Mouse (Mus musculus): Measurements from ENCODE around the gene Clec16a. TPM values are rescaled to one million over a fixed set of nuclear protein-coding genes. Genes with fewer than 3 reads are reported as not detected.

Gene Clec16a
- polyA plus RNA-seq, 1 experiment from 2014 or later: 68.7 TPM

GRCm38 (mm10) chr16:10735781-10736180 lies 190.6 kb downstream of the Clec16a start:
- WGBS: 79% methylated on average over 2 of the region's 2 CpGs
- no peaks in the 10 kb centered on the region for H3K4me1 ChIP-seq (replicated peaks; ENCODE audit: control insufficient read depth, insufficient read depth, low read length)
- H3K9ac ChIP-seq: no peak overlapping the region
- H3K36me3 ChIP-seq (replicated peaks; ENCODE audit: control insufficient read depth, insufficient read depth): 0 out of 2 replicates have a peak, but pooled peaks cover 6% of the 10 kb centered on the region
- H3K27me3 ChIP-seq (ENCODE audit: control insufficient read depth, insufficient read depth, low read length): no peaks in the 10 kb centered on the region
- H3K4me2 ChIP-seq (replicated peaks): no peak overlapping the region
- H3K9me3 ChIP-seq (ENCODE audit: control insufficient read depth, low read length): no peaks in the 10 kb centered on the region
- DNase-seq (ENCODE audit: low spot score) (no peak), ATAC-seq (ENCODE audit: low FRiP score) (no peak)
- no peak overlapping the region for H3K27ac ChIP-seq
- H3K4me3 ChIP-seq (replicated peaks; ENCODE audit: low read length): no peak overlapping the region

- Histone ChIP-seq H3K36me3 (replicated peaks; ENCODE audit: control insufficient read depth, insufficient read depth) (0 out of 2 replicates have a peak, but pooled peaks cover 6% of the 10 kb centered on the region), H3K4me2 (replicated peaks) (no peak overlapping the region), H3K4me1 (replicated peaks; ENCODE audit: control insufficient read depth, insufficient read depth, low read length) (no peaks in the 10 kb centered on the region), H3K4me3 (replicated peaks; ENCODE audit: low read length) (no peak overlapping the region), H3K27ac (no peak overlapping the region), H3K9me3 (ENCODE audit: control insufficient read depth, low read length) (no peaks in the 10 kb centered on the region), H3K9ac (no peak overlapping the region), H3K27me3 (ENCODE audit: control insufficient read depth, insufficient read depth, low read length) (no peaks in the 10 kb centered on the region)
- no peak for DNase-seq (ENCODE audit: low spot score)
- no peak for ATAC-seq (ENCODE audit: low FRiP score)
- 72% methylated on average over 10 of the region's 10 CpGs for WGBS
Measured at GRCm38 (mm10) chr16:10736364-10736763, 191.2 kb downstream of the Clec16a start.

- Histone ChIP-seq H3K9ac (no peak overlapping the region), H3K36me3 (replicated peaks; ENCODE audit: control insufficient read depth, insufficient read depth) (no peaks in the 10 kb centered on the region), H3K9me3 (ENCODE audit: control insufficient read depth, low read length) (no peaks in the 10 kb centered on the region), H3K27me3 (ENCODE audit: control insufficient read depth, insufficient read depth, low read length) (no peaks in the 10 kb centered on the region), H3K27ac (no peak overlapping the region; the same call in 1 of the 2 replicates), H3K4me3 (replicated peaks; ENCODE audit: low read length) (no peak overlapping the region), H3K4me1 (replicated peaks; ENCODE audit: control insufficient read depth, insufficient read depth, low read length) (no peaks in the 10 kb centered on the region), H3K4me2 (replicated peaks) (no peak overlapping the region)
- DNase-seq (ENCODE audit: low spot score): no peak
- ATAC-seq (ENCODE audit: low FRiP score): no peak
- 60% methylated on average over 2 of the region's 2 CpGs for WGBS
Measured at GRCm38 (mm10) chr16:10737571-10737970, 192.4 kb downstream of the Clec16a start.

- ATAC-seq (ENCODE audit: low FRiP score) (no peak), DNase-seq (ENCODE audit: low spot score) (no peak)
- H3K27ac ChIP-seq: no peak overlapping the region
- 86% methylated on average over 3 of the region's 3 CpGs for WGBS
- H3K9ac ChIP-seq: no peak overlapping the region
- H3K27me3 ChIP-seq (ENCODE audit: control insufficient read depth, insufficient read depth, low read length): no peaks in the 10 kb centered on the region
- no peaks in the 10 kb centered on the region for H3K4me1 ChIP-seq (replicated peaks; ENCODE audit: control insufficient read depth, insufficient read depth, low read length)
- H3K36me3 ChIP-seq (replicated peaks; ENCODE audit: control insufficient read depth, insufficient read depth): no peaks in the 10 kb centered on the region
- no peaks in the 10 kb centered on the region for H3K9me3 ChIP-seq (ENCODE audit: control insufficient read depth, low read length)
- H3K4me2 ChIP-seq (replicated peaks): no peak overlapping the region
- H3K4me3 ChIP-seq (replicated peaks; ENCODE audit: low read length): no peak overlapping the region
Measured at GRCm38 (mm10) chr16:10738866-10739265, 193.7 kb downstream of the Clec16a start.

- no peak for DNase-seq (ENCODE audit: low spot score)
- H3K4me1 ChIP-seq (replicated peaks; ENCODE audit: control insufficient read depth, insufficient read depth, low read length): no peaks in the 10 kb centered on the region
- H3K4me3 ChIP-seq (replicated peaks; ENCODE audit: low read length): no peak overlapping the region
- no peak overlapping the region for H3K9ac ChIP-seq
- H3K27me3 ChIP-seq (ENCODE audit: control insufficient read depth, insufficient read depth, low read length): no peaks in the 10 kb centered on the region
- no peak for ATAC-seq (ENCODE audit: low FRiP score)
- WGBS: 73% methylated on average over 9 of the region's 9 CpGs
- H3K9me3 ChIP-seq (ENCODE audit: control insufficient read depth, low read length): no peaks in the 10 kb centered on the region
- no peak overlapping the region for H3K27ac ChIP-seq
- H3K36me3 ChIP-seq (replicated peaks; ENCODE audit: control insufficient read depth, insufficient read depth): no peaks in the 10 kb centered on the region
- no peak overlapping the region for H3K4me2 ChIP-seq (replicated peaks)
Measured at GRCm38 (mm10) chr16:10739854-10740398, 194.8 kb downstream of the Clec16a start.

- no peaks in the 10 kb centered on the region for H3K4me1 ChIP-seq (replicated peaks; ENCODE audit: control insufficient read depth, insufficient read depth, low read length)
- H3K9ac ChIP-seq: no peak overlapping the region
- no peak overlapping the region for H3K4me3 ChIP-seq (replicated peaks; ENCODE audit: low read length)
- H3K9me3 ChIP-seq (ENCODE audit: control insufficient read depth, low read length): no peaks in the 10 kb centered on the region
- no peaks in the 10 kb centered on the region for H3K36me3 ChIP-seq (replicated peaks; ENCODE audit: control insufficient read depth, insufficient read depth)
- no peak overlapping the region for H3K4me2 ChIP-seq (replicated peaks)
- 96% methylated on average over 2 of the region's 2 CpGs for WGBS
- H3K27me3 ChIP-seq (ENCODE audit: control insufficient read depth, insufficient read depth, low read length): no peaks in the 10 kb centered on the region
- DNase-seq (ENCODE audit: low spot score) (no peak), ATAC-seq (ENCODE audit: low FRiP score) (no peak)
- H3K27ac ChIP-seq: no peak overlapping the region
Measured at GRCm38 (mm10) chr16:10741082-10741481, 195.9 kb downstream of the Clec16a start.

- H3K4me1 ChIP-seq (replicated peaks; ENCODE audit: control insufficient read depth, insufficient read depth, low read length): 0 out of 2 replicates have a peak, but pooled peaks cover 4% of the 10 kb centered on the region
- ATAC-seq (ENCODE audit: low FRiP score): no peak
- no peak for DNase-seq (ENCODE audit: low spot score)
- no peak overlapping the region for H3K4me3 ChIP-seq (replicated peaks; ENCODE audit: low read length)
- no peak overlapping the region for H3K4me2 ChIP-seq (replicated peaks)
- 79% methylated on average over 7 of the region's 7 CpGs for WGBS
- no peaks in the 10 kb centered on the region for H3K36me3 ChIP-seq (replicated peaks; ENCODE audit: control insufficient read depth, insufficient read depth)
- H3K9ac ChIP-seq: no peak overlapping the region
- H3K27me3 ChIP-seq (ENCODE audit: control insufficient read depth, insufficient read depth, low read length): no peaks in the 10 kb centered on the region
- H3K27ac ChIP-seq: no peak overlapping the region
- H3K9me3 ChIP-seq (ENCODE audit: control insufficient read depth, low read length): no peaks in the 10 kb centered on the region
Measured at GRCm38 (mm10) chr16:10749226-10749625, 204.1 kb downstream of the Clec16a start.

DNA sequence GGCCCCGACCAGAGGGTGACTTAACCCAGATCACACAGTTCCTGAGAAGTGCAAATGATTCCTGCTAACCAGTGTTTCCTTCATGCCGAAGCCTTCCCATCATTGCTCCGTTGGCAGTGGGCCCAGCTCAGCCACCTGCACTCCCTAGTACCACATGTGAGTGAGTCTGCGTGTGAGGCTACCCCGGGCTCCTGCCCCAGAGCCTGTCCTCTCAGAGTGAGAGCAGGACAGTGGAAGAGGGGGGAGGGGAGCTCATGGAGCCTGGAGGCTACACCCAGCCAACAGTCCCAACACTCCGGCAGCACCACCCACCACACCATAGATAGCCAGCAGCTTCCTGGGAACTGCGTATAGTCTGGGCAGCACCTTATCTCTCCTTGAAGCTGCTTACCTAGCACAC lies 204.7 kb downstream of the Clec16a start:
- peak; percentile 50 for DNase-seq (ENCODE audit: low spot score)
- Histone ChIP-seq H3K27me3 (ENCODE audit: control insufficient read depth, insufficient read depth, low read length) (no peaks in the 10 kb centered on the region), H3K4me3 (replicated peaks; ENCODE audit: low read length) (no peak overlapping the region), H3K36me3 (replicated peaks; ENCODE audit: control insufficient read depth, insufficient read depth) (no peaks in the 10 kb centered on the region), H3K9ac (no peak overlapping the region), H3K9me3 (ENCODE audit: control insufficient read depth, low read length) (no peaks in the 10 kb centered on the region), H3K27ac (no peak overlapping the region), H3K4me1 (replicated peaks; ENCODE audit: control insufficient read depth, insufficient read depth, low read length) (0 out of 2 replicates have a peak, but pooled peaks cover 4% of the 10 kb centered on the region), H3K4me2 (replicated peaks) (no peak overlapping the region)
- ATAC-seq (ENCODE audit: low FRiP score): peak; percentile 51; the same call in 1 of the 2 replicates
- 62% methylated on average over 7 of the region's 7 CpGs for WGBS

DNA sequence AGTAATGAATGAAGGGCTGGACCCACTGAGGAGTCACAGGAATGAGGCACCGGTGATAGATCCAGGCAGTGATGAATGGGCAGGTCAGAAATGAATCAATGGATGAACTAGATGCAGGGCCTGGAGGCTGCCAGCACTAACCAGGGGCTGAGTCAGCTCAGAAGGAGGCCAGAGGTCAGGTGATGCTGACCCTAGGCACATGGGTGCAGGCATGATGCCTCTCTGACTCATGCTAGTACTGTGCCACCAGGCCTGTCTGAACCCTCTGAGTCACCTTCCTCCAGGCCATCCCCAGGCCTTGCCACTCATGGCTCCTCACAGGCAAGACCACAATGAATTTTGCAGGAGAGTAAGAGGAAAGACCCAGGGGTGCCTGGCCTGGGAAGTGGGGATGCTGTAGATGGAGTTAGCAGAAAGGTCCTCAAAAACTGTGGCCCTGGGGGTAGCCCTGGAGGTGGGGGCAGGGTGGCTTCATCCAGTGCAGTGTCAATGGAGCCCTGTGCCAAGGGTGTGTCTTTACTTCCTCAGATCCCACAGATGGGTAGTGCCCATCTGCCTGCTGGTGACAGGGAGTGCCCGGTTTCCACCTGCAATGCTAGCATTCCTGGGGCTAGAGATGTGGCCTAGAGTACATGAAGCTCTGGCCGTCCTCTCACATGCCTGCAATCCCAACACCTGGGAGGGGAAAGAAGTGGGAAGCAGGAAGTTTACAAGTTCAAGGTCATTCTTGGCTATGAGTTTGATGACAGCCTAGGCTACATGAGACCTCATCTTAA lies 209.6 kb downstream of the Clec16a start:
- Histone ChIP-seq H3K4me3 (replicated peaks; ENCODE audit: low read length) (no peak overlapping the region), H3K27ac (no peak overlapping the region), H3K9me3 (ENCODE audit: control insufficient read depth, low read length) (no peaks in the 10 kb centered on the region), H3K4me1 (replicated peaks; ENCODE audit: control insufficient read depth, insufficient read depth, low read length) (no peaks in the 10 kb centered on the region), H3K4me2 (replicated peaks) (no peak overlapping the region), H3K27me3 (ENCODE audit: control insufficient read depth, insufficient read depth, low read length) (no peaks in the 10 kb centered on the region), H3K36me3 (replicated peaks; ENCODE audit: control insufficient read depth, insufficient read depth) (no peaks in the 10 kb centered on the region), H3K9ac (no peak overlapping the region)
- ATAC-seq (ENCODE audit: low FRiP score) (no peak), DNase-seq (ENCODE audit: low spot score) (no peak)
- 88% methylated on average over 3 of the region's 3 CpGs for WGBS
